Mouse (Mus musculus) liver, postnatal 0 days (tissue): ENCODE results near the gene Tmem45a. TPM values are rescaled to one million over a fixed set of nuclear protein-coding genes. Genes with fewer than 3 reads are reported as not detected.

Source experiments
- ATAC-seq: fragments of 200-750 bp; cut with Nextera tagmentation; 2 replicates; pipeline ENCODE4 v1.8.0; 2017; ENCODE audit warnings: mild to moderate bottlenecking, moderate library complexity
- DNase-seq: peaks from one replicate; pipeline ENCODE4 v3.0.0-alpha.2; 2016
- H3K27ac ChIP-seq: fragments of 300-500 bp; sonication (generic); 2 replicates; pipeline ENCODE4 v1.5.1; 2014; ENCODE audit warnings: antibody characterized with exemption, moderate library complexity, mild to moderate bottlenecking, low read depth
- H3K27me3 ChIP-seq: fragments of 300-500 bp; sonication (generic); 2 replicates; pipeline ENCODE4 v1.6.1; 2014; ENCODE audit warnings: low read length, control low read depth, mixed read lengths; ENCODE audit not compliant: insufficient read depth
- H3K36me3 ChIP-seq: fragments of 300-500 bp; sonication (generic); replicated peaks from 2 replicates; pipeline ENCODE4 v1.6.1; 2014; ENCODE audit warnings: mild to moderate bottlenecking, control low read depth, low read length, moderate library complexity, mixed read lengths; ENCODE audit not compliant: insufficient read depth
- H3K4me1 ChIP-seq: fragments of 300-500 bp; sonication (generic); 2 replicates; pipeline ENCODE4 v1.6.1; 2014; ENCODE audit warnings: antibody characterized with exemption, mild to moderate bottlenecking, control low read depth; ENCODE audit not compliant: insufficient read depth
- H3K4me2 ChIP-seq: fragments of 300-500 bp; sonication (generic); 2 replicates; pipeline ENCODE4 v1.6.1; 2014; ENCODE audit warnings: low read depth, mild to moderate bottlenecking, low read length, moderate library complexity, mixed read lengths
- H3K4me3 ChIP-seq: fragments of 300-500 bp; sonication (generic); 2 replicates; pipeline ENCODE4 v1.5.1; 2014; ENCODE audit warnings: low read depth, low read length
- H3K9ac ChIP-seq: fragments of 300-500 bp; sonication (generic); replicated peaks from 2 replicates; pipeline ENCODE4 v1.6.1; 2014; ENCODE audit warnings: mild to moderate bottlenecking, moderate library complexity
- H3K9me3 ChIP-seq: fragments of 300-500 bp; sonication (generic); 2 replicates; pipeline ENCODE4 v1.6.1; 2016; ENCODE audit warnings: mild to moderate bottlenecking, control low read depth, low read length, mixed read lengths
- CTCF ChIP-seq: sonication (generic); IDR thresholded peaks from 2 replicates; pipeline ENCODE4 v1.5.1; 2016; ENCODE audit warnings: antibody characterized with exemption, low read depth
- EP300 ChIP-seq: IDR thresholded peaks from 2 replicates; pipeline ENCODE4 v1.6.1; 2016; ENCODE audit warnings: antibody characterized with exemption, low read depth, mild to moderate bottlenecking
- WGBS: fragments of 180-500 bp; shearing (Covaris S2); extraction: QIAGEN DNeasy Blood & Tissue Kit; methylation state at CpG from one replicate; pipeline ENCODE4 v1.1.7; 2014; ENCODE audit not compliant: insufficient replicate concordance; 5-methylcytosine and 5-hydroxymethylcytosine counted together
- polyA plus RNA-seq: library from polyadenylated mRNA; unstranded; fragments of >200 nt; fragmentation: Nextera tagmentation; extraction: Ambion mirVana; gene quantifications from 2 replicates; pipeline ENCODE4 v1.2.1, GENCODE M21; 2015

Gene Tmem45a
- polyA plus RNA-seq, 1 experiment from 2014 or later, result 1.1 TPM

- Histone ChIP-seq H3K27ac (no peak overlapping the region), H3K4me1 (no peaks in the 10 kb centered on the region), H3K27me3 (no peaks in the 10 kb centered on the region), H3K9ac (no peak overlapping the region), H3K4me3 (no peak overlapping the region), H3K4me2 (no peak overlapping the region), H3K36me3 (no peaks in the 10 kb centered on the region), H3K9me3 (no peaks in the 10 kb centered on the region)
- DNase-seq (no peak), ATAC-seq (no peak)
- TF ChIP-seq CTCF, result no peak
- TF ChIP-seq EP300, result no peak
- 80% methylated on average over 5 of the region's 5 CpGs for WGBS
These were observed 5.6 kb upstream of the Tmem45a start for GRCm38 (mm10) chr16:56891583-56891982.

- no peaks in the 10 kb centered on the region for H3K27me3 ChIP-seq
- H3K9ac ChIP-seq, result no peak overlapping the region
- peak overlapping the region; percentile 66 for H3K4me2 ChIP-seq
- DNase-seq (no peak), ATAC-seq (no peak)
- no peaks in the 10 kb centered on the region for H3K36me3 ChIP-seq
- no peaks in the 10 kb centered on the region for H3K9me3 ChIP-seq
- TF ChIP-seq EP300 (no peak), CTCF (no peak)
- peak overlapping the region; percentile 31; the same call in 1 of the 2 replicates for H3K4me3 ChIP-seq
- H3K27ac ChIP-seq, result no peak overlapping the region
- 35% methylated on average over 9 of the region's 9 CpGs for WGBS
- peaks cover 4% of the 10 kb centered on the region; the same call in 1 of the 2 replicates for H3K4me1 ChIP-seq
These were observed 700 bp upstream of the Tmem45a start for GRCm38 (mm10) chr16:56886616-56887116.

GRCm38 (mm10) chr16:56884811-56885210 lies 1.2 kb downstream of the Tmem45a start:
- Histone ChIP-seq H3K9ac (no peak overlapping the region), H3K36me3 (no peaks in the 10 kb centered on the region), H3K27ac (no peak overlapping the region), H3K4me1 (peaks cover 4% of the 10 kb centered on the region; the same call in 1 of the 2 replicates), H3K4me2 (no peak overlapping the region), H3K4me3 (no peak overlapping the region), H3K9me3 (no peaks in the 10 kb centered on the region), H3K27me3 (no peaks in the 10 kb centered on the region)
- no peak for ATAC-seq
- no peak for TF ChIP-seq CTCF
- TF ChIP-seq EP300, result no peak
- WGBS, result 89% methylated on average over 6 of the region's 6 CpGs
- no peak for DNase-seq

- DNase-seq (no peak), ATAC-seq (no peak)
- H3K27me3 ChIP-seq, result no peaks in the 10 kb centered on the region
- H3K4me2 ChIP-seq, result no peak overlapping the region
- no peak overlapping the region for H3K4me3 ChIP-seq
- H3K36me3 ChIP-seq, result no peaks in the 10 kb centered on the region
- WGBS, result 31% methylated on average over 2 of the region's 2 CpGs
- no peak overlapping the region for H3K9ac ChIP-seq
- no peaks in the 10 kb centered on the region for H3K4me1 ChIP-seq
- H3K9me3 ChIP-seq, result no peaks in the 10 kb centered on the region
- H3K27ac ChIP-seq, result no peak overlapping the region
- no peak for TF ChIP-seq EP300
- no peak for TF ChIP-seq CTCF
These were observed 12.6 kb downstream of the Tmem45a start for GRCm38 (mm10) chr16:56873410-56873809.

GRCm38 (mm10) chr16:56870458-56870857 lies 15.5 kb downstream of the Tmem45a start:
- Histone ChIP-seq H3K36me3 (no peaks in the 10 kb centered on the region), H3K4me1 (no peaks in the 10 kb centered on the region), H3K9ac (no peak overlapping the region), H3K4me3 (no peak overlapping the region), H3K27me3 (no peaks in the 10 kb centered on the region), H3K4me2 (no peak overlapping the region), H3K9me3 (no peaks in the 10 kb centered on the region), H3K27ac (no peak overlapping the region)
- DNase-seq (no peak), ATAC-seq (no peak)
- TF ChIP-seq EP300 (no peak), CTCF (no peak)
- WGBS, result 75% methylated on average over 3 of the region's 3 CpGs

- ATAC-seq, result no peak
- H3K27ac ChIP-seq, result no peak overlapping the region
- H3K4me3 ChIP-seq, result no peak overlapping the region
- no peak overlapping the region for H3K9ac ChIP-seq
- 73% methylated on average over 5 of the region's 5 CpGs for WGBS
- TF ChIP-seq CTCF (no peak), EP300 (no peak)
- no peak for DNase-seq
- no peak overlapping the region for H3K4me2 ChIP-seq
- no peaks in the 10 kb centered on the region for H3K9me3 ChIP-seq
- no peaks in the 10 kb centered on the region for H3K36me3 ChIP-seq
- no peaks in the 10 kb centered on the region for H3K4me1 ChIP-seq
- no peaks in the 10 kb centered on the region for H3K27me3 ChIP-seq
These were observed 17.6 kb downstream of the Tmem45a start for GRCm38 (mm10) chr16:56868361-56868760.

GRCm38 (mm10) chr16:56867591-56867990 lies 18.4 kb downstream of the Tmem45a start:
- Histone ChIP-seq H3K4me3 (no peak overlapping the region), H3K36me3 (no peaks in the 10 kb centered on the region), H3K9me3 (no peaks in the 10 kb centered on the region), H3K9ac (no peak overlapping the region), H3K4me1 (no peaks in the 10 kb centered on the region), H3K4me2 (no peak overlapping the region), H3K27me3 (no peaks in the 10 kb centered on the region), H3K27ac (no peak overlapping the region)
- WGBS, result 66% methylated on average over 4 of the region's 4 CpGs
- no peak for DNase-seq
- TF ChIP-seq EP300 (no peak), CTCF (no peak)
- no peak for ATAC-seq
